Comparison of ENCODE assay signal across 8 mouse cellular contexts in the genomic region with DNA sequence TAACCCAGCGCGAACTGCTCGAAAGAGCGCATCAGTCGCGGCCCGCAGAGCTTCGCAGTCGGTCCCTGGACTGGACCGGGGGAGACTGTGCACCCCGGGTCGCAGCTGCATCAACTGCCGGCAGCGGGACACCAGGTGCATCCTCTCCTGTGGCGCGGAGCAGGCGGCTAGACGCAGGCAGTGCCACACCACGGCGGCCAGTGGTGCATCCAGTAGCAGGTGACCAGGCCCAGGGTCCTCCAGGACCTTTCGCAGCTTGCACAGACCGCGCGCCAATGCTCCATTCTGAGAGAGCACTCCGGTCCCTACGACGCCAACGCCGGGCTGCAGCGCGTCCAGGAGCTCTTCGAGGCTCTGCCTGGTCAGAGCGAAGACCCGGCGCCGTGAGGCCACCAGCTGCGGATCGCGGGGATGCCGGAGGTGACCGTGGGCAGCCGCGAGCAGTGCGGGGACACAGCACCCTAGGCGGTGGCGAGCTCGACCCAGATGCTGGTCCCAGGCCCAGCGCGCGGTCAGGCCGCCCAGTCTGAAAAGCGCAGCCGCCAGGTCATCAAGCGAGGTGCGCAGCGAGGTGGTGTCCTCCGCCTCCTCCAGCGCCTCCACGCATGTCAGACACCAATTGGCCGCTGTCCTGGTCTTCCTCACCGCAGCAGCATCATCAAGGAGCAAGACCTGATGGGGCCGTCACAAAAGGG. TPM values are rescaled to one million over a fixed set of nuclear protein-coding genes. Genes with fewer than 3 reads are reported as not detected.
A peak's percentile ranks its signal among the peaks of the same experiment; 100 is the strongest.
DNase-seq lines count a peak whose midpoint lies in the region; ATAC-seq and TF ChIP-seq lines count a peak whose summit lies in the region.

No protein-coding gene starts in this region.

- peak overlapping the region; percentile 83 for H3K4me2 ChIP-seq in heart, postnatal 0 days (ENCODE audit: low read depth, low read length)
- H3K4me2 ChIP-seq in liver, embryonic 11.5 days = peak overlapping the region; percentile 78
- H3K4me2 ChIP-seq in neural tube, embryonic 14.5 days (ENCODE audit: low read depth, low read length) = peak overlapping the region; percentile 89

- H3K27me3 ChIP-seq in ES-Bruce4 (ENCODE audit: control insufficient read depth, insufficient read depth, low read length, poor library complexity, severe bottlenecking) = no peaks in the 10 kb centered on the region
- H3K27me3 ChIP-seq in heart, postnatal 0 days (ENCODE audit: control insufficient read depth, insufficient read depth, low read length) = peaks cover 28% of the 10 kb centered on the region
- H3K27me3 ChIP-seq in liver, embryonic 11.5 days (replicated peaks; ENCODE audit: control insufficient read depth, insufficient read depth, low read length) = peaks cover 52% of the 10 kb centered on the region
- H3K27me3 ChIP-seq in neural tube, embryonic 14.5 days (ENCODE audit: control insufficient read depth, insufficient read depth, low read length) = peaks cover 4% of the 10 kb centered on the region

- 2% methylated on average over 62 of the region's 62 CpGs for WGBS in heart, postnatal 0 days
- 6% methylated on average over 62 of the region's 62 CpGs for WGBS in liver, embryonic 11.5 days
- 1% methylated on average over 62 of the region's 62 CpGs for WGBS in neural tube, embryonic 14.5 days

- peak; percentile 51; the same call in 1 of the 2 replicates for ATAC-seq in heart, postnatal 0 days (ENCODE audit: insufficient read depth, low read depth)
- no peak for ATAC-seq in liver, embryonic 11.5 days (replicated peaks; ENCODE audit: low FRiP score)
- peak; percentile 86 for ATAC-seq in neural tube, embryonic 14.5 days (ENCODE audit: low read depth)

- peak; percentile 35 for DNase-seq in gastrocnemius, postnatal 10 days
- no peak for DNase-seq in gastrocnemius, postnatal 36 days
- DNase-seq in heart, postnatal 0 days (ENCODE audit: low spot score) = no peak
- DNase-seq in liver, embryonic 11.5 days (ENCODE audit: low spot score) = peak; percentile 46
- DNase-seq in layer of hippocampus, adult 9-11 months = no peak

- no peak for TF ChIP-seq POLR2A in ES-Bruce4 (IDR thresholded peaks at IDR 0.05; ENCODE audit: insufficient read depth, low read length)
- TF ChIP-seq POLR2A in cortical plate, adult 2 months (IDR thresholded peaks at IDR 0.05; ENCODE audit: extremely low read depth, insufficient read depth, low read length) = no peak

- H3K36me3 ChIP-seq in ES-Bruce4 (ENCODE audit: control insufficient read depth, insufficient read depth, low read length, poor library complexity, severe bottlenecking) = no peaks in the 10 kb centered on the region
- H3K36me3 ChIP-seq in heart, postnatal 0 days (replicated peaks; ENCODE audit: control insufficient read depth, insufficient read depth, low read length) = no peaks in the 10 kb centered on the region
- no peaks in the 10 kb centered on the region for H3K36me3 ChIP-seq in liver, embryonic 11.5 days (ENCODE audit: control insufficient read depth, insufficient read depth, low read length)
- no peaks in the 10 kb centered on the region for H3K36me3 ChIP-seq in neural tube, embryonic 14.5 days (ENCODE audit: control insufficient read depth, insufficient read depth, low read length)

- H3K9me3 ChIP-seq in ES-Bruce4 (replicated peaks; ENCODE audit: control insufficient read depth, insufficient read depth, low read length, poor library complexity, severe bottlenecking) = no peaks in the 10 kb centered on the region
- H3K9me3 ChIP-seq in heart, postnatal 0 days (replicated peaks; ENCODE audit: control insufficient read depth, low read length) = no peaks in the 10 kb centered on the region
- H3K9me3 ChIP-seq in liver, embryonic 11.5 days (ENCODE audit: control insufficient read depth, low read length) = no peaks in the 10 kb centered on the region
- no peaks in the 10 kb centered on the region for H3K9me3 ChIP-seq in neural tube, embryonic 14.5 days (ENCODE audit: control insufficient read depth, low read length)

- H3K9ac ChIP-seq in ES-Bruce4 (ENCODE audit: low read depth, poor library complexity, severe bottlenecking) = peak overlapping the region; percentile 35
- 0 out of 2 replicates have a peak overlapping the region, but pooled peaks have one; percentile 9 for H3K9ac ChIP-seq in heart, postnatal 0 days (replicated peaks; ENCODE audit: low read depth, low read length)
- H3K9ac ChIP-seq in liver, embryonic 11.5 days (ENCODE audit: low read depth, low read length) = no peak overlapping the region
- H3K9ac ChIP-seq in neural tube, embryonic 14.5 days (replicated peaks; ENCODE audit: low read depth, low read length) = peak overlapping the region; percentile 61

- peak overlapping the region; percentile 65 for H3K4me3 ChIP-seq in ES-Bruce4 (ENCODE audit: low read depth, low read length)
- peak overlapping the region; percentile 21 for H3K4me3 ChIP-seq in cortical plate, adult 2 months (ENCODE audit: insufficient read depth, low read length)
- peak overlapping the region; percentile 49 for H3K4me3 ChIP-seq in heart, postnatal 0 days (ENCODE audit: low read depth, low read length)
- peak overlapping the region; percentile 42 for H3K4me3 ChIP-seq in liver, embryonic 11.5 days (ENCODE audit: low read depth, low read length)
- H3K4me3 ChIP-seq in neural tube, embryonic 14.5 days (ENCODE audit: low read depth, low read length) = peak overlapping the region; percentile 42

- no peak overlapping the region for H3K27ac ChIP-seq in ES-Bruce4 (ENCODE audit: insufficient read depth, low read length)
- H3K27ac ChIP-seq in cortical plate, adult 2 months (ENCODE audit: insufficient read depth, low read length) = no peak overlapping the region
- H3K27ac ChIP-seq in heart, postnatal 0 days (ENCODE audit: low read depth) = no peak overlapping the region
- no peak overlapping the region for H3K27ac ChIP-seq in liver, embryonic 11.5 days (ENCODE audit: low read depth, low read length)
- H3K27ac ChIP-seq in neural tube, embryonic 14.5 days (ENCODE audit: low read depth, low read length) = peak overlapping the region; percentile 55; the same call in 1 of the 2 replicates

- TF ChIP-seq EP300 in ES-Bruce4 (IDR thresholded peaks at IDR 0.05; ENCODE audit: insufficient read depth, low read depth, low read length) = no peak
- TF ChIP-seq EP300 in heart, postnatal 0 days (IDR thresholded peaks at IDR 0.05; ENCODE audit: low read depth) = no peak

- intact Hi-C loops in gastrocnemius, postnatal 36 days (cut with DNase I) = no loop called here

- no peaks in the 10 kb centered on the region for H3K4me1 ChIP-seq in ES-Bruce4 (ENCODE audit: control insufficient read depth, insufficient read depth, low read length)
- H3K4me1 ChIP-seq in cortical plate, adult 2 months (ENCODE audit: control insufficient read depth, insufficient read depth, low read length) = no peaks in the 10 kb centered on the region
- 0 out of 2 replicates have a peak, but pooled peaks cover 9% of the 10 kb centered on the region for H3K4me1 ChIP-seq in heart, postnatal 0 days (ENCODE audit: control insufficient read depth, insufficient read depth)
- no peaks in the 10 kb centered on the region; the same call in 1 of the 2 replicates for H3K4me1 ChIP-seq in liver, embryonic 11.5 days (replicated peaks; ENCODE audit: control insufficient read depth, insufficient read depth, low read length)
- H3K4me1 ChIP-seq in neural tube, embryonic 14.5 days (ENCODE audit: control insufficient read depth, insufficient read depth, low read length) = 0 out of 2 replicates have a peak, but pooled peaks cover 4% of the 10 kb centered on the region

- TF ChIP-seq CTCF in ES-Bruce4 (IDR thresholded peaks at IDR 0.05; ENCODE audit: low read depth, low read length) = no peak
- TF ChIP-seq CTCF in cortical plate, adult 2 months (IDR thresholded peaks at IDR 0.05; ENCODE audit: extremely low read depth, insufficient read depth, low read length) = no peak
- no peak for TF ChIP-seq CTCF in heart, postnatal 0 days (IDR thresholded peaks at IDR 0.05; ENCODE audit: low read depth)

RNA-seq across cellular contexts. Expression of gene Vinac1, which starts 8.9 kb away (rescaled TPM):
- under 1 TPM in 1 of 2 experiments, not detected in 1; 0.07 TPM for total RNA-seq in gastrocnemius, postnatal 10 days (2021)
- not detected for total RNA-seq in gastrocnemius, postnatal 36 days (2021)
- 0.15 TPM in 1 of 2 replicates, not detected in the other for polyA plus RNA-seq in ES-Bruce4 (2011; ENCODE audit: insufficient read depth, insufficient read length, low read depth, missing spikeins)
- polyA plus RNA-seq in cortical plate, adult 2 months (2012; rRNA removed) = 0.10 and 0.15 TPM in 2 replicates
- 0.54 TPM in 1 of 2 replicates, not detected in the other for total RNA-seq in heart, postnatal 0 days (2014; rRNA removed; ENCODE audit: low replicate concordance)
- 0.03 TPM in 1 of 2 replicates, not detected in the other for polyA plus RNA-seq in heart, postnatal 0 days (2015; fragmentation: Nextera tagmentation; extraction: Ambion mirVana)
- polyA plus RNA-seq in liver, embryonic 11.5 days (2014; fragmentation: Nextera tagmentation; extraction: Ambion mirVana) = 0.05 and 0.06 TPM in 2 replicates
- polyA plus RNA-seq in neural tube, embryonic 14.5 days (2014; fragmentation: Nextera tagmentation; extraction: Ambion mirVana) = 1.0 and 1.3 TPM in 2 replicates

RNA-seq across cellular contexts. Expression of gene Ttl, which starts 26.7 kb away (rescaled TPM):
- total RNA-seq in gastrocnemius, postnatal 10 days (2021) = 10 to 100 TPM in 1 of 2 experiments, 1 to 10 TPM in 1; 8.9 to 11.2 TPM
- 1 to 10 TPM; 5.6 to 6.5 TPM for total RNA-seq in gastrocnemius, postnatal 36 days (2021)
- 5.8 and 8.2 TPM in 2 replicates for polyA plus RNA-seq in ES-Bruce4 (2011; ENCODE audit: insufficient read depth, insufficient read length, low read depth, missing spikeins)
- 44.1 and 45.2 TPM in 2 replicates for polyA plus RNA-seq in cortical plate, adult 2 months (2012; rRNA removed)
- 7.1 and 9.4 TPM in 2 replicates for total RNA-seq in heart, postnatal 0 days (2014; rRNA removed; ENCODE audit: low replicate concordance)
- 5.6 and 6.4 TPM in 2 replicates for polyA plus RNA-seq in heart, postnatal 0 days (2015; fragmentation: Nextera tagmentation; extraction: Ambion mirVana)
- polyA plus RNA-seq in liver, embryonic 11.5 days (2014; fragmentation: Nextera tagmentation; extraction: Ambion mirVana) = 5.2 and 6.1 TPM in 2 replicates
- 43.5 and 53.1 TPM in 2 replicates for polyA plus RNA-seq in neural tube, embryonic 14.5 days (2014; fragmentation: Nextera tagmentation; extraction: Ambion mirVana)

Comparison
In these comparisons a context has a peak if more than half of its experiments do, and no peak if none do; other contexts are left out.
1. DNase-seq: peak in gastrocnemius, postnatal 10 days (single experiment) and liver, embryonic 11.5 days (single experiment); none in gastrocnemius, postnatal 36 days (0 of 2), heart, postnatal 0 days (single experiment) and layer of hippocampus, adult 9-11 months (single experiment).
2. Peak in every context shown above with its lines, with median percentiles within 50 percentile points of each other: H3K4me3 ChIP-seq and H3K4me2 ChIP-seq.